Mouse (Mus musculus): ENCODE results near the gene Smarcc1.

The Smarcc1 gene

GRCm38 (mm10) chr9:110224273-110224672 lies 106.8 kb downstream of the Smarcc1 start:
- in situ Hi-C loops (cut with MboI; ENCODE audit: low pct_unique_long_range_greater_than_20kb in 1 of 2, low sequenced_read_pairs in 2 of 2, unreplicated experiment in 1 of 2), result loop anchor here in 1 of 2 experiments (5.0 kb wide), 1 partner anchor 37 kb away; no protein-coding TSS in a partner anchor

DNA sequence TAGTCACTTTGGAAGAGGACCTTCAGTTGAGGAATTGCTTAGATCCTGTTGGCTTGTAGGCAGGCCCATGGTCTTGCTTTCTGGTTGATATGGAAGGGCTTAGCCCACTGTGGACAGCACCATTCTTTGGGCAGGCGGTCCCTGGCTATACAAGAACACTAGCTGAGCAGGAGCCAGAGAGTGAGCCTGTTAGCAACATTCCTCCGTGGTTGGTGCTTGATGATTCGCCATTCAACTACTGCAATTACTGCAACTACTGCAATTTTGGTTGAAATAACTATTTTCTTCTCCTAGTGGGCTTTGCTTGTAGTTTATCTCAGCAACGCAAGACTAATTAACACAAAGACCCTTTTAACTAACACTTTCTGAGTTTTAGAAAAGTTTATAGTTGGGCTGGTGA lies 108.7 kb downstream of the Smarcc1 start:
- in situ Hi-C loops (cut with MboI; ENCODE audit: low pct_unique_long_range_greater_than_20kb in 1 of 2, low sequenced_read_pairs in 2 of 2, unreplicated experiment in 1 of 2), result no loop called here

GRCm38 (mm10) chr9:110228671-110229070 lies 111.2 kb downstream of the Smarcc1 start:
- in situ Hi-C loops (cut with MboI; ENCODE audit: low pct_unique_long_range_greater_than_20kb in 1 of 2, low sequenced_read_pairs in 2 of 2, unreplicated experiment in 1 of 2), result no loop called here

GRCm38 (mm10) chr9:110229112-110229511 lies 111.6 kb downstream of the Smarcc1 start:
- in situ Hi-C loops (cut with MboI; ENCODE audit: low pct_unique_long_range_greater_than_20kb in 1 of 2, low sequenced_read_pairs in 2 of 2, unreplicated experiment in 1 of 2), result no loop called here

- in situ Hi-C loops (cut with MboI; ENCODE audit: low pct_unique_long_range_greater_than_20kb in 1 of 2, low sequenced_read_pairs in 2 of 2, unreplicated experiment in 1 of 2), result no loop called here
Measured at GRCm38 (mm10) chr9:110229566-110230248, 112.2 kb downstream of the Smarcc1 start.

DNA sequence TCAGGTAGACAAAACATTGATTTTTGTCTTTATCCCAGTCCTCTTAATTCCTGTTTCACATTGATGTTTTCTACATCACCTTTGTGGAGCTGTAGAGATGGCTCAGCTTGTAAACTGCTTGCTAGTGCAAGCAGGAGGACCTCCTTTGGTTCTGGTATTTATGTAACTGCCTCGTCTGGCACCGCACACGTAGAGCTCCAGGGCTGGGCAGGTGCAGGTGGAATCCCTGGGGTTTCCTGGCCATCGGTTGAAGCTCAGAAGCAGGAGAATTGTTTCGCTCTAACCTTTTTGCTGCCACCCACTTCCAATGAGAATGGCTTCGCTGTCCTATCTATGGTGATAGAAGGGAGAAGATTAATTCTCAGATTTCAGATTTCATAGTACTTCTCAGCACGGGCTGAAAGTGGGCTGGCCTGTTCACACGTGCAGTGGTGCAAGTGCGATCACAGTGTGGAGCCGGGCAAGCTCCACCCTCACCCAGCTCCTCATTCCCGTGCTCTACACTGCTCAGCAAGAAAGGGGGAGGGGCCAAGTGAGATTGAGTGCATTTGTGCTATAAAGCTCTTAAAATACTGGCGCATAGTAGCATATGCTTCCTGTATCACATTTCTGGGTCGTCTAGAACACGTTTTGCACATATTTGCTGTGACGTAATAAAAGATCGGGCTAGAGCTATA lies 113.0 kb downstream of the Smarcc1 start:
- in situ Hi-C loops (cut with MboI; ENCODE audit: low pct_unique_long_range_greater_than_20kb in 1 of 2, low sequenced_read_pairs in 2 of 2, unreplicated experiment in 1 of 2), result no loop called here

DNA sequence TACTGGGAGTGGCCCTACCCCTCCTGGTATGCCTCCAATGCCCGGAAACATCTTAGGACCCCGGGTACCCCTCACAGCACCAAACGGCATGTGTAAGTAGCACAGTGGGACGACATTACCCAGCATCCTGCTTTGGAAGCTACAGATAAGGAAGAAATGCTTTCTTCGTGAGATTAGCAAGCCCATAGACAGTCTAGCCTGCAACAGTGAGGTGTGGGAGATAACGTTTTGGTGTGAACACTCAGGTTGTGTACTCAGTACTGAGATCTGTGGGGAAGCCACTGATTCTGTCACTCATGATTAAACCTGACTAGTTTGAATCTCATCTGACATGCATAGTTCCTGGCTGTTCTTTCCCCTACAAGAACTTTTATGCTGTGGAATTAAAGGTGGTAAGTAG lies 117.5 kb downstream of the Smarcc1 start:
- in situ Hi-C loops (cut with MboI; ENCODE audit: low pct_unique_long_range_greater_than_20kb in 1 of 2, low sequenced_read_pairs in 2 of 2, unreplicated experiment in 1 of 2), result no loop called here

DNA sequence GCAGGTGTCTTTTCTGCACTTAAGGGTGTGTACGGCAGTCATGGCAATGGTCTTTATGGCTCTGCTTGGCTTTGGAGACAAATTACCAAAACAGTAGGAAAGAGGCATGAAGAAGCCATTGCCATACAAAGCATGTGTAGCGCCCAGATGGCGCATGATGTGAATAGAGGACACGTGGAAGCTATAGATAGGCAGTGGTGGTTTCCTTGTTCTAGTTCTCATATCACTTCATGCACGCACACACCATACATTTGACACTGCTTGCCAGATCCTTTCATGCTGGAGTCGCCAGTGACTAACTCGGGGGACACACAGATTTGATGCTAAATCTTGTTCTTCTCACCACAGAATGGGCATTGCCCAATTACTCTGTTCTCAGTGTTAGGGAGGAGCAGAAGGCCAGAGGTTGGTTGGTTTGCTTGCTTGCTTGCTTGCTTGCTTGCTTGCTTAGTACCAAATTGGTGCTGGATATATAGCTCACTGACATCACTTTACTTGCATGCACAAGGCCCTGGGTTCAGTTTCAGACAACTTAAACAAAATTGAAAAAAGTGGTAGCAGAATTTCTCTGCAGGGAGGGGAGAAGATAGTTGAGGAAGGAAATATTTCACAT lies 125.8 kb downstream of the Smarcc1 start, which contains the start of gene Cspg5:
Gene Cspg5 (plus strand): TSS at position 563 of the 613 bp plus-strand sequence.
- in situ Hi-C loops (cut with MboI; ENCODE audit: low pct_unique_long_range_greater_than_20kb in 1 of 2, low sequenced_read_pairs in 2 of 2, unreplicated experiment in 1 of 2), result loop anchor here in 1 of 2 experiments (5.0 kb wide), 1 partner anchor 49 kb away; no protein-coding TSS in a partner anchor

DNA sequence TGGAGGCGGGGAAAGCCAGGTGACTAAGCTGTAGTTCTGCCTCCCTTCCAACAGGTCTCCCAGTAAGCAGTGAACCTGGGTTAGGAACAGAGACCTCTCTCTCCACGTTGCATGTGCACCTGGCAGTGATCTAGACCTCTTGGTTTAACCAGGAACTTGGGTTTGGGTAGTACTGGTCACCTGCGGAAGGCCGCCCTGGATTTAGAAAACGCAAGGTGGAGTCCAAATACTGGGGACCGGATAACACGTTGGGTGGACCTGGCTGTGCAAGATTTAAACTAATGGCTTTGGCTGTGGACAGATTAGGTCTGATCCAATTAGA lies 127.0 kb downstream of the Smarcc1 start:
- in situ Hi-C loops (cut with MboI; ENCODE audit: low pct_unique_long_range_greater_than_20kb in 1 of 2, low sequenced_read_pairs in 2 of 2, unreplicated experiment in 1 of 2), result loop anchor here in 1 of 2 experiments (5.0 kb wide), 1 partner anchor 48 kb away; no protein-coding TSS in a partner anchor

DNA sequence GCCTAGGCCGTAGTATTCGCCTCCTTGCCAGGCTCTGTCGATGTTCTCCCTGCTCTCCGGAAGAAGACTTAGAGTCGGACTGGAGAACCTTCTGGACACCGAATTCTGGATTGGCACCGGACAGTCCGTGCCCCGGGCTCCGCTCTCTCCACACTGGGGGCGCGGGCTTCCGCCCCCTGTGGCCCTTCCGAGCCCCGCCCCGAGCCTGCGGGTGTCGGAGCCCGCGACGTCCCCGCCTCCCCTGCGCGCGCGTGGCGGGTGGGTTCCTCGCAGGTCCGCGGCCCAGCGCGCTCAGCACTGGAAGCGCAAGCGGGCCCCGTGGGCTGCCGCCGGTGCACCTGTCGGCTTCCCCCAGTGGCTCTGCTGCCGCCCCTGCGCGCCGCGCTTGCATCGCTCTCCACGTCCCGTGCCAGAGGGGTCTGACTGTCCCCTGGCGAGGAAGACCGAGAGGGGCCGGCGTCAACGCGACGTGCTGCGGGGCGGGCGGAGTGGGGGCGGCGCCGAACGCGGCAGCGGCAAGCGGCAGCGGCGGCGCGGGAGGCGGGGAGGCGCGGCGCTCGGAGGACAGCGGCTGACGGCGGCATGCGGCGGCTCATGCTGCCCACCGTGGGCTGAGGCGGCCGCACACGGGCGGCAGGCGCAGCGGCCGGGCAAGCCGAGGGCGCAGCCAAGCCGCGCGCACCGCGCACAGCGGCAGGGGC lies 127.5 kb downstream of the Smarcc1 start:
- in situ Hi-C loops (cut with MboI; ENCODE audit: low pct_unique_long_range_greater_than_20kb in 1 of 2, low sequenced_read_pairs in 2 of 2, unreplicated experiment in 1 of 2), result loop anchor here in 1 of 2 experiments (5.0 kb wide), 1 partner anchor 47 kb away; no protein-coding TSS in a partner anchor

DNA sequence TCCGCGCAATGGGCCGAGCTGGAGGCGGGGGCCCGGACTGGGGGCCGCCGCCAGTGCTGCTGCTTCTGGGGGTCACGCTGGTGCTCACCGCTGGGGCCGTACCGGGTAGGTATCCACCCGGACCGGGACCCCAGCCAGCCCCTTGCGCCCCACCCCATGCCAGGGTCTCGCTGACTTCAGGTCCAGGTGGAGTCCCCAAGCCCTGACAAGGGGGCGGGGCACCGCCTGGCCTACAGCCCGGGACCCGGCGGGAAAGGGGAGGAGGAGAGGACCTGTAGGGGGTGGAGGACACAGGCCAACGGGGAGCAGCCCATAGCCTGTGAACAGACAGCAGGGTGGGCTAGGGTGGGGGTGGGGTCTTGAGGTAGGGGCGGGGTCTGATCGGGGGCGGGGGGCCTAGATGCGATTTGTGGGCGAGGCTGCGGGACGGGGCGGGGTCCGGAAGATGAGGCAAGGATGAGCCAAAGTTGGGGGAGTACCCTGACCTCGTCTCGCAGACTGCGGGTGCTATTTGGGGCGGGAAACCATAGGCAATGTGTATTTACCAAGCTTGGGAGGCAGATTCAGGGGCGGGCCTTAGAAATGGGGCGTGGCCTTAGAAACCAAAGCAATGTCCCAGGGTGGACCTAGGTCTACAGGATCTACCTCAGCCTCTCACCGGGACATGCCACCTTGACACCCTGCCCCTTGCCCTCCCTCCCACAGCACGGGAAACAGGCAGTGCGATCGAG lies 128.2 kb downstream of the Smarcc1 start:
- in situ Hi-C loops (cut with MboI; ENCODE audit: low pct_unique_long_range_greater_than_20kb in 1 of 2, low sequenced_read_pairs in 2 of 2, unreplicated experiment in 1 of 2), result no loop called here

- in situ Hi-C loops (cut with MboI; ENCODE audit: low pct_unique_long_range_greater_than_20kb in 1 of 2, low sequenced_read_pairs in 2 of 2, unreplicated experiment in 1 of 2), result no loop called here
Measured at GRCm38 (mm10) chr9:110246321-110246640, 128.8 kb downstream of the Smarcc1 start.

DNA sequence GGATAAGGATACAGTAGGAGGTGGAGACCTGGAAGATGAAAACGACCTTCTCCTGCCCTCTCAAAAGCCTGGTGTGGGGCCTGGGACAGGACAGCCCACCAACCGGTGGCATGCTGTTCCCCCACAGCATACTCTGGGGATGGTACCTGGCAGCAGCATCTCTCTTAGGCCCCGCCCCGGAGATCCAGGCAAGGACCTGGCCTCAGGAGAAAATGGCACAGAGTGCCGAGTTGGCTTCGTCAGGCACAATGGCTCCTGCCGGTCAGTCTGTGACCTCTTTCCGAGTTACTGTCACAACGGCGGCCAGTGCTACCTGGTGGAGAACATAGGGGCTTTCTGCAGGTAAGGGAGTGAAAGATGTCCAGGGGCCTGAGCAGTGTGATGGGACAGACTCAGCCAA lies 129.5 kb downstream of the Smarcc1 start:
- in situ Hi-C loops (cut with MboI; ENCODE audit: low pct_unique_long_range_greater_than_20kb in 1 of 2, low sequenced_read_pairs in 2 of 2, unreplicated experiment in 1 of 2), result no loop called here

DNA sequence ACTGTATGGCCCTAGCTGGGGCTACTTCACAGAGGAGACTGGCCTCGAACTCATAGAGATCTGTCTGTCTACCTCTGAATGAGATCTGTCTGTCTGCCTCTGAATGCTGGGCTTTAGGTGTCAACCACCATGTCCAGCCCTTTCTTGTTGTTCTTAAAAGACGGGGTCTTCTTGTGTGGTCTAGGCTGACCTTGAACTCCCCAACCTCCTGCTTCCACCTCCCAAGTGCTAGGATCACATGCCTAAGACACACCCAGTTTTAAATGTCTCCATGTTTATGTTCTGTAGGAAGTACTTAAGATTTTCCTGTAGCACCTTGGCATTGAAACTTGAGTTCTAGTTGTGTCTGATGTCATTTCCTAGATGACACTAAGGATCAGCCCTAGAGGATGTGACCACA lies 131.4 kb downstream of the Smarcc1 start:
- in situ Hi-C loops (cut with MboI; ENCODE audit: low pct_unique_long_range_greater_than_20kb in 1 of 2, low sequenced_read_pairs in 2 of 2, unreplicated experiment in 1 of 2), result no loop called here

- in situ Hi-C loops (cut with MboI; ENCODE audit: low pct_unique_long_range_greater_than_20kb in 1 of 2, low sequenced_read_pairs in 2 of 2, unreplicated experiment in 1 of 2), result no loop called here
Measured at GRCm38 (mm10) chr9:110249823-110250543, 132.5 kb downstream of the Smarcc1 start.

DNA sequence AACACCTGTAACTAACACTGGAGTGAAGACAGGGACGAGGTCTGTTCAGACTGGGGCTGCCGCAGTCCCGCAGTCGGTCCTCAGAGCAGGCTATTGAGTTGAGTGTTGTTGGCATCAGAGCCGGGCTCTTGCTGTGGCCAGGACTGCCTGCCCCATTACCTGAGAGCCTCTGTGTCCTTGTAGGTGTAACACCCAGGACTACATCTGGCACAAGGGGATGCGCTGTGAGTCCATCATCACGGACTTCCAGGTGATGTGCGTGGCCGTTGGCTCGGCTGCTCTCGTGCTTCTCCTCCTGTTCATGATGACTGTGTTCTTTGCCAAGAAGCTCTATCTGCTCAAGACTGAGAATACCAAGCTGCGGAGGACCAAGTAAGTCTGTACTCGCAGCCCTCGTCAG lies 133.3 kb downstream of the Smarcc1 start:
- in situ Hi-C loops (cut with MboI; ENCODE audit: low pct_unique_long_range_greater_than_20kb in 1 of 2, low sequenced_read_pairs in 2 of 2, unreplicated experiment in 1 of 2), result no loop called here

- in situ Hi-C loops (cut with MboI; ENCODE audit: low pct_unique_long_range_greater_than_20kb in 1 of 2, low sequenced_read_pairs in 2 of 2, unreplicated experiment in 1 of 2), result no loop called here
Measured at GRCm38 (mm10) chr9:110255407-110256019, 138.0 kb downstream of the Smarcc1 start.
